Mouse (Mus musculus): ENCODE measurements around the gene Brinp1.

The Brinp1 gene

DNA sequence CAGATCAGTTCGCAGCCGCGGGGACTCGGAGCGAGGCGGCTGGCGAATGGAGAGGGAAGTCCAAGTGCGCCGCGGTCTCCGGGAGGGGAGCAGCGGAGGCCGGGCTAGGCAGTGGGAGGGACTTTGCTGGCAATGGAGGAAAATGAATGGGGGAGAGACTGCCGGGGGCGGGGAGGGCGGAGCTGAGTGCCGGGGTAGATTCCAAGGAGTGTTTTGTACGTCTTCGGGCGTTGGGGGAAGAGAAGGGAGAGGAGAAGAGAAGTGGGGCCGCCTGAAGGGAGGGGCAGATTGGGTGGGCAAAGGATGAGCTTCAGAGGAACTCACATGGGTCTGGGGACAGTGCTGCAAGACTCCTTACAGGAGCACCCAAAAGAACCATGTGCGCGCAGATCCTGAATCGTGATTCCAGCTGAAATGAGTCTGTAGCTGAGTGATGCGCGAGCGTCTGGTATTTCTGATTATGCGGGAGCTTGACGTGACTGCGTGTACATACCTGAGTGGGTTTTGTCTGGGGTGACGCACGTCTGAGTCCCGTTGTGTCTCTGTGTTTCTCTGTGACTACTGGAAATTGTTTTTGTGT lies at the start of gene Brinp1:
Gene Brinp1, minus strand, starts transcription at position 76 of the 580 bp plus-strand sequence.
- no peak for DNase-seq (ENCODE audit: low spot score in 2 of 2)

DNA sequence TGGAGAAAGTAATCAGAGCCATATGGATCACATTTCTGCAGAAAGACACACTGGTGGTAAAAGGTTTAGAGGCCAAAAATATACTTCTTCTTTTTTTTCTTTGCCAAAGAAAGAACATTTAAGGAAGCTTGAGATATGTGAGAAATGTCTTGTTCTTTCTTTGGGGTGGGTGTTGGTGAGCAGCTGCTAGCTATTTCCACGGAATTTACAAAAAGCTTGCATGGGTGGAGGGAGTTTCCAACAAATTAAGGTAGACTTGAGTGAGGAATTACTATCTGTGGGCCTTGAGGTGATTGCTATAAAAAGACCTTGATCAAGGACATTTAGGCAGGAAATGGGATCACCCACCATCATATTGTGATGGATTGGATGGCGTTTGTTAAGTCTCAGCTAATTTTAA lies 3.1 kb upstream of the Brinp1 start:
- DNase-seq (ENCODE audit: low spot score in 2 of 2): no peak

DNA sequence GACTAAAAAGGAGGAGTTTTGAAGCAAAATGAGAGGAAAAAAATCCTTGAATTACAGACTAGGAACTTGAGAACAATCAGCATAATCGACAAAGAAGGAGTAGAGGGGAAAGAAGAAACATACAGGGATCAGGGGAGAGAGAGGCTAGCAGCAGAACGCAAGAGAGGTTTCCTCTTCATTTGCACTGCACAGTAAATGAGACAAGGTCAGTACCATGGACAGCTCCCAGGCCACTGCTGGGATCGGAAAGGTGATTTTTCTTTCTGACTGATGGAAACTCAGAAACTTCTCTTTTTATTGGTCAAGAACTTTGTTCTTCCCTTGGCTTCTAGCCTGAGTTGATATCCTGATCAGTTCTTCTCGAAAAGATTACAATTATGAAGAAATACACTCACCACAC lies 1.4 kb upstream of the Brinp1 start:
- no peak for DNase-seq (ENCODE audit: low spot score in 2 of 2)

DNA sequence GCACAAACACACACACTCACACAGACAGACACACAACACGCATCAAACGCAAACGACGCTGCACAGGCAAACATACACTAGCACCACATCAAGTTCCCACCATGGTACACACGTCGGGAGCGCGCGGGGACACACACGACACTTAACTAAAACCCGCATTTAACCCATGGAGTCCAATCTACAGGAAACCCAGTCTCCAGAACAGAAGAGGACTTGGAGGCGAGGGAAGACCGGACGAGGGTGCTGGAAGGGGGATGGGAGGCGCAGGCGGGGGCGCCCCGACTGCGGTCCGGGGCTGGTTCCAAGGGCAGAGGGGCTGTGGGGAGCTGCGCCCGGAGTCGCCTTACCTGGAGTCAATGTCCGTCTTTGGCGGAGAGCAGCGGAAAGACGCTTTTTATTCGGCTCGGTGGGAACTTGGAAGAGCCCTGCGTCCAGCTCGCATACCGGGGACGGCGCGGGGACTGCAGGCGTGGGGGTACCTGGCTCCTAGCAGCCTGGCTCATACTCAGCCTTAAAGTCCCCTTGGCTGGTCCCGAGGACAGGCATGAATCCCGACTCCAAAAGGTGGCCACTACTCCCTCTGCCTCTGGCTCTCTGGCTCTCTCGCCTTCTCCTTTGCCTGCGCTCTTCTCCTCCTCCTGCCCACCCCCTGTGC lies 403 bp downstream of the Brinp1 start:
- DNase-seq (ENCODE audit: low spot score in 2 of 2): no peak

DNA sequence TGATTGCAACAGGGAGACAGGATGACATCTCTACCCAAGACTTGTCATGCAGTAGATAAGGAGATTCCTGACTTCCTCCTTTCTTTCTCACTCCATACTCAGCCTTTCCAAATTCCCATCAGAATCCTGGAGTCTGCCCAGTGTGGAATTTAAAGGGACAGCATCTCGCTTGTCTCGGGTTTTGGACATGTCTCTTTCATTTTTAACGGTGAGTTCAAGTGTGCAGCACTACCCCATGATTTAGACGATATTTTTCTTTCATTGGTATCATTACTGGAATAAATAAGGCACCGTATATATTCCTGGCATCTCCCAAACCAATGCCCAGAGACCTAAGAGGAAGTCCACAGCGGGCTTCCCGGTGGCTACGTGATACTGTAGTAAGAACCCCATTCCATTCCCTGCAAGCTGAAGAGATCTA lies 1.1 kb downstream of the Brinp1 start:
- DNase-seq (ENCODE audit: low spot score in 2 of 2): no peak

DNA sequence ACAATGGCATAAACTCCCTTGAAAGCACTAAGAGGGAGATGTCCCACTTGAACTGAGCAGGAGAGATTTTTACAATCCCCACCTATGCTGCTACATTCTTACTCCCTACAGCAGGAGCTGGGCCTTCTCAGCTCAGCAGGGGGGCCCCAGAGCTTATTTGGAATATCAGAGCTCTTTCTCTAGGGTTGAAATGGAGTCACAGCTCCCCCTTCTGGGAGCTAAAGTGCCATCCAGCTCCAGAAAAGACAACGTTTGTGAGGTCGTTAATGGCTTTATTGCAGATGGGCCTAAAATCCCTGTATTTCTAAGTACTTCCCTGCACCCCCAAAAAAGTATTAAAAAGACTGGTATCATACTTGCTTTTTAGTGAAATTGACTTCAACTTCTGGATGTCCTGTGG lies 3.6 kb downstream of the Brinp1 start:
- no peak for DNase-seq (ENCODE audit: low spot score in 2 of 2)

DNA sequence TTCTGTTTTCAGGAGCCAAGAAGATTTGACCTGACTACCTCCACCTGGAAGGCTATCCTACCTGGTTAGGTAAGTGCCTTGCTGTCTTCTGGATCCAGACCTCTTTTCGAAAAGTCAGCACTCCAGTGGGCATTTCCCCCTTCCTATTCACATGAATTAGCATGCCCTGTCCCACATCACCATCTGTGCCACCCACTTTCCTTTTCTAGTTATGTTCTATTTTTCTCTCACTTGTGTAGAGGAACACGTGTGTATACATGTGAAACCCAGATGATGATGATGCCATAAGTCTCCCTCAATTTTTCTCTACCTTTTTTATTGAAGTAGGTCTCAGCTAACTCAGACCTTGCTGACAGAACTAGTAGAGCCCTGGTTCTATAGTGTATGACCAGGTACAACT lies 11.3 kb downstream of the Brinp1 start:
- DNase-seq (ENCODE audit: low spot score in 2 of 2): no peak

DNA sequence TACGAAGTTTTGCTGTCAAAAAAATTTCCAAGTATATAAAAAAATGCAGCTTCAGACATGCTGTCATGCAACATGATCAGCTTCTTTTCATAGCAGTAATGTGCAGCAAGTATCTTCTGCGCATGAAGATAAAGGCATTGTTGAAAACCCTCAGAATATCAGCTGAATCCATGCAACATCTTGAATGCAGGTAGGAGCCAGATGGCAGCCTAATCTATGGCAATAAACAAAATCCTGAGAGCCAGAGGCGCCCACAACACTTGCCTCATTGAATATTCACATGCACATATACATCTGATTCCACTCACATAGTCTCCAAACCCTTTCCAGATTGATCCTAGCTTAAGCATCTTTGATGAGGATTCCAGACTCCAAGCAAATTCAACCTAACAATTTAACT lies 24.2 kb downstream of the Brinp1 start:
- DNase-seq (ENCODE audit: low spot score in 2 of 2): no peak

DNA sequence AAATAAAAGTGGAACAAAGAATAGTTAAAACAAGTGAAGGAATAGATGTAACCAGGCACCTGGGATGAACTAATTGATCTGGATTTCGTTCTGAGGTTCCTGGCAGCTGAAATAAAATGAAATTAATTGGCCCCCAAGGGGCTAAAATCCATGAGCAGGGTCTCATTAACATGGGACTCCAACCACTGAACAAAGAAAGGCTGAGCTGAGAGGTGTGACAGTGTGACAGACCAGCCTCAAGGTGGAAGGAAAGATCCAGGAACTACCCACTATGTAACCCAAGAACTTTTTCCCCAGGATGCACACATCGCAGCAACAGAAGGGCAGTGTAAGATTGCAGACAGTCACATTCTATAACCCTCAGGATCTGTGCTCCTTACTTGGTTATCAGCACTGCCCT lies 28.1 kb downstream of the Brinp1 start:
- DNase-seq (ENCODE audit: low spot score in 2 of 2): no peak

DNA sequence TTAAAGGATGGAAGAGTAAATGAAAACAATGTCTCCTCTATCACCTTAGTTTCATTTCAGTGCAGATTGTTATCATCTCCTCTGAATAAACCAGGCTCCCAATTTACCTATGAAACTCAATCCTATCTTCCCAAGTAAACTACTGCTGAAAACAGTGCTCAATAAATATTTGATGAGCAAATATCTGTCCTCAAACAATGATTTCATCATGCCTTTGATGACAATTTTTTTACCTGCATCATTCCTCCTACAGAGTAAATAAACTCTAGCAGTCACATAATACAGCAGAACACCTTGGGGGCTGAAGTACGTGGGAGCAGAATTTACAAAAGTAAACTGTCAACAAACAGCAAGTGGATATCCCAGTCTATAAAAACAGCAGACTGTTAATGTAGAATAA lies 31.3 kb downstream of the Brinp1 start:
- DNase-seq (ENCODE audit: low spot score in 2 of 2): no peak

DNA sequence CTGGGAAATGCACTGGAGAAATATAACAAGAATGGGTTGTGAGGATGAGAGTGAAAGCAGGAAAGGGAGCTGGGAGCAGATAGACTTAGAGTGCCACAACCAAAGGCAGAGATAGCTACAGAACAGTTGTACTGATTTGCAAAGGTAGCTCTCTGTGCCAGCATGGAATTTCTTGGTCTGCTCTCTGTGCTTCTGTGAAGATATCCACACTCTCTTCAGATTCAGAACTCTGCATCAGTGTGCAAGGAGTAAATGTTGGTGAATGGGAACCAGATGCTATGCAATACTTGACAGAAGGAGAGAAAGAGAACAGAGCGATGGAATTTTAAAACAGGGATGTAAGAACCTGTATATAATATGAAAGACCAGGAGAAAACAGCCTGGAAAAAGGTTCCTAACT lies 31.7 kb downstream of the Brinp1 start:
- no peak for DNase-seq (ENCODE audit: low spot score in 2 of 2)

DNA sequence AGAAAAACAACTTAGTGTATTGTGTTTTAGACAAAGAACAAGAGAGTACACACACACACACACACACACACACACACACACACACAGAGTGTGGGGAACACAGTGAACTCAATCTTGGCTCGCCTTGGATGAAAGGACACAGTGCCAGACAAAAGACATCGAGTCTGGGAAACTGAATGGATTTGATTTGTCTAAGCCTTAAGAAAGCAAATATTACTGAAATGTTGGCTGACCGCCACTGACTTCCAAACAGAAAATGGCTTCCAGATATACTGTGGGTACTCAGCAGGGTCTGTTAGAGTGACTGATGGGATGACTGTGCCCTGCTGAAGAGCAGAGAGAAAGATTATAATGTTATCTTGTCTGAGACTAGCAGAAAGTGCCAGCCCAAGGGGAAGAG lies 34.1 kb downstream of the Brinp1 start:
- DNase-seq (ENCODE audit: low spot score in 2 of 2): no peak

DNA sequence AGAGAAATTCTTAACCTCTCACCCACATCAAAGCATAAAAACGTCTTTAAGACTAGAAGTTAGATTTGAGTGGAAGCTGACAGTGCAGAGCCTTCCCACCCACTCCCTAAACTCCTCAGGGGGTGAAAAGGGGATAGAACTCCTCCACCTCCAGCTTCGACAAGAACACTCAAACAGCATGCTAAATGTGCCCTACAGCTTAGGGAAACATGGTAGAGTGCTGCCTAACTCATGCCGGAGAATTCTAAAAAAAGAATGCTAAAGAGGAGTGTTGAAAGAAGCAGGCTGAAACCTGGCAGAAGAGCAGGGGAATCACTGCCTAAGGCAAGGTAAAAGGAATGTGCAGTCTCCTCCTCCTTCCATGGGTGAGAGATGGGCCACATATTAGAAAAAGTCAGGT lies 43.3 kb downstream of the Brinp1 start:
- no peak for DNase-seq (ENCODE audit: low spot score in 2 of 2)

DNA sequence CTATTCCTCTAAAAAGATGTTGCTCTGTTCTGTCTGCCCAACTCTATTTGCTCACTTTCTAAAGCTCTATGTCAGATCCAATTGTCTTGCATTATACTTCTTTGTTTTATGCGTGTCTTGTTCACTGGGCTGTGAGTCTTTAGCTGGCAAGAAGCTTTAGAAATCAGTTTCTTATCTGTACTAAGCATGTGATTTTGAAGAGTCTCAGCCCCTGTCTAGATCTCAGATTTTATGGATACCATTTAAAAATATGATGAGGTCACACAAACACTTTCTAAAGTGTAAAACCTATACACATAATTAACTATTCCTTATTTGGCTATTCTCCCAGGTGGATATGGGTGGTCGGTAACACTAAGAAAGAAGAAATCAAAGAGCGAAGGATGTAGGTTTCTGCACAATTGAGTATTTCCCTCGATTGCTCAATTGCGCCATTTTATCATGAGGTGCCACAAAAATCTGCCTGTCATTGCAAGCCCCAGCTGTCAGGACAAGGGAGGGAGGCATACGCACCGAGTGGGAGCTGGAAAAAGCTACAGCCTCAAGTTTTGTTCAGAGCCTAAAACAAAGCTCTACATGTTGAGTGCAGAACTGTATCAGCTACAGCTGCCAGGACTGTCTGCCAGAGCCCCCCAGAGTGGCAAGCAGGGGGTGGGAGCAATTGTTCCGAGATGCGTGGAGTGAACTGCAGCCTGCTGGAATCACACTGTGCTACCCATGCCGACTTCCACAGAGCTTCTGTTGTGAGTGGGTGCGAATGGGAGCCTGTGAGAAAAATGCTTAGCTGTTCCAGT lies 47.6 kb downstream of the Brinp1 start:
- DNase-seq (ENCODE audit: low spot score in 2 of 2): no peak

DNA sequence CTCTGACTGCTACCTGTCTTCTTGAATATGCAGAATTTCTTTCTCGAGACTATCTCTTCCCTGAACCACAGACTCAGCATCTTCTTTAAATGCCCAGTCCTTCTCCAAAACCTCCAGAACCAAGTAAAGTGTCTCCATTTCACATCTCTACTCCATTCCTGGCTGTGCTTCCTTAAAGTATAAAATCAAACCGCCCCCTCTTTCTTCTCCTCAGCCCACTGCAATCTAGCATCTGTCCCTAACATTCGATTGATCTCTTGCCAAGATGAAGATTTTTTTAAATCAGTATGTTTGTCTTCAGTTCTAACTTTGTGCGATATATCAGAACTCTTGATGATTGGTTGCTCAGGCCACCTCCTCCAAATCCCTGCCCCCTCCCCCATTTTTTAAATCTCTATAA lies 63.7 kb downstream of the Brinp1 start:
- no peak for DNase-seq (ENCODE audit: low spot score in 2 of 2)

DNA sequence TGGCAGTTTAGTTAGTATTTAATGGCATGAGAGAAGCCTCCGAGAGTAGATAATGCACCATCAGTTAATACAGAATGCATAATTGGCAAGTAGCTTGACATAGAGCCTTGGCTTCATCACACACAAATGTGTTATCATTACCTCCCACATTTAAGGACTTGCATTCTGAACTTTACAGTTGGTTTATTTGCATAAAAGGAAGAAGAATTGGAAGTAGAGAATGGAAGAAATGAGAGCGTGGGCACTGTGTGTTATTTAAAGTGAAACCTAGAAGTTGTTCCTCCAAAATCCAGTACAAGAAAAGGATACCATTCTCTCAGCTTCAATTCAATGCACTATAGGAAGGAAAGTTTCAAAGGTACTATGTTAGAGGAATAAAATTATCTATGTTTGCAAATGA lies 67.9 kb downstream of the Brinp1 start:
- DNase-seq (ENCODE audit: low spot score in 2 of 2): no peak

DNA sequence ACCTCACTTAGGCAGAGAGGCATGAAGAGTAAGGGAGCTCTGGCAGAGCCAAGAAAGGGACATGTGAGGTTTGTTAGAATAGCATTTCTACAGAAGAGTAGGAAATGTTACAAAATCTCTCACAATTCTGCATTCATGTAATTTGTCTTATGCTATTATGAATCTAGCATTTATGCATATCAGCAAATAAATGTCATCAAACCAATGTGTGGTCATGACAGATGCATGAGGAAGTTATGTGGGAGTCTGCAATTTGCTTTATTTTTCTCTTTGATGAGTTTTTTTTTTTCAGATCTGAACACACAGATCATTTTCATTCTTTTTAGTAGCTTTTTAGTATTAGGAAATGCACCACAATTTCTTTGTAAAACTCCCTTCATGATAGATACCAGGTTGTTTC lies 82.2 kb downstream of the Brinp1 start:
- DNase-seq (ENCODE audit: low spot score in 2 of 2): no peak

DNA sequence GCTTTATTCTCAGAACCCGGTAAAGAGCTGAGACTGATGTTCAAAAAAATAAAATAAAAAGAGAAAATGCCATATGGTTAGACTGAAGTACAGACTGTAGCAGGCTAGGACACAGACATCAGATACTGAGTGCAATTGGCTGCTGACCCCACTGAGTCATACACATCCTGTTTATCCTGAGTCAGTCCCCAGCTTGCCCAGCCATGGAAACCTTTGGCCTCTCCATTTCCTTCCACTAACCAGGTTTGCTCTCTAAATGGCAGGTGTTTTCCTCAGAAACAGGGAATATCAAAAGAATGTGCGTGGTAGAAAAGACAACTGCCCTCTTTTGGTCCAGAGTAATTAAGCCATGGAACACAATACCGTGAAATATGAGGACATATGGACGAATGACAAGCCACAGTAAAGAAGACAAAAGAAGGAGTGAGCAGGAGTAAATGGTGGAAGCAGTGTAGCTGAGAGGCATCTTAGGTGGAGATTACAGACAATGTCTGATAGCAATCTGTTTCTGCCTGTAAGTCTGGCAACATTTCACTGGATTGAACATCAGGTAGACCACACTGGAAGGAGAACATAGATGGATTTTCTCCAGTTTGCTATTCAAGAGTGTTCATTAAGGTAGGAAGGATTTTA lies 88.9 kb downstream of the Brinp1 start:
- no peak for DNase-seq (ENCODE audit: low spot score in 2 of 2)

DNA sequence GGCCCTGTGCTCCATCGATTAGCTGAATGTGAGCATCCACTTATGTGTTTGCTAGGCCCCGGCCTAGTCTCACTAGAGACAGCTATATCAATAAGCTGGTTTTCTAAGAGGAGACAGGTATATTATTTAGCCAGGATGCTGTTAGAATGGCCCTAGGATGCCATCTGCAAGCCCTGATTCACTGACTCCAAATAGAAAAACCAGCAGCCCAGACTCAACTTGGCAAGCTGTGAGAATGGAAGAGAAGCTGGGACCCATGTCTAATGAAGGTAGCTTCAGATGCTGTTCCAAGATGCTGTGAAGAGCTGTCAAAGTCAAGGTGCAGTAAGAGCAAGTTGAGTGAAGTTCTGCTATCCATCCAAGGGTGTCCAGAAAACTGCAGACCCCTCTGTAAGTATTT lies 89.5 kb downstream of the Brinp1 start:
- DNase-seq (ENCODE audit: low spot score in 2 of 2): no peak

DNA sequence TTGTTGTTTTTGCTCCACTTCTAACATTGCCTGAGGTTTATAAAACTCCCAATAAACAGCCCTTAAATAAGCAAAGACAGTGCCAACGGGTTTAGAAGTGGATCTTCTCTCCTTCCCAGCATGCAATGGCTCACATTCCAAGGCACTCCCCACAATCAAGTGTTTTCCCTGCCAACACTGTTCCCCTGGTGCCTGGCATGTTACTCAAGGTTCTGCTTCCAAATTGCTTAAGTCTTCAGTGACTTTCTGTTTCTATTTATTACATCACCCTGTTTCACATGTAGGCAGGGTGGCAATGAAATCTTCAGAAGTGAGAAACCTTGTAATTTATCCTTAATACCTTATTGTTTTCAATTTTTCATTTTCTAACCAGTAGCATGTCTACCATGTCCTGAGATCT lies 97.3 kb downstream of the Brinp1 start:
- no peak for DNase-seq (ENCODE audit: low spot score in 2 of 2)

DNA sequence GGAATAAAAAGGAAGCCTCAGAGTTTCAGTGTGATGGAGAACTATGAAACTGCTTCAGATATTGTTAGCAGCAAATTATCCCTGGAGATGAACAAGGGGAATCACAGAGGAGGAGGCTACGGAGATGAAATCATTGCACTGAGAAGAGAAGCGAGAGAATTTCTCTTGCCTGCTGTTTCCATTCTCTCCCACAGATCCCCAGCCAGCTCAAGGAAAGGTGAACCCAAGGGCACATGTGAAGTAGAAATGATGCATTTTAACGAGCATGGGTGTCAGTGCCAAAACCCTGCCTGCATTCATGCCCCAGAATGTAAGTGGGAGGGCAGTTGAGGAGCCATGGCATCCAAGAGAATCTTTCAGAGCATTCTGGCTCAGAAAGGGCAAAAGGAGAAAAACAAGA lies 104.5 kb downstream of the Brinp1 start:
- no peak for DNase-seq (ENCODE audit: low spot score in 2 of 2)

DNA sequence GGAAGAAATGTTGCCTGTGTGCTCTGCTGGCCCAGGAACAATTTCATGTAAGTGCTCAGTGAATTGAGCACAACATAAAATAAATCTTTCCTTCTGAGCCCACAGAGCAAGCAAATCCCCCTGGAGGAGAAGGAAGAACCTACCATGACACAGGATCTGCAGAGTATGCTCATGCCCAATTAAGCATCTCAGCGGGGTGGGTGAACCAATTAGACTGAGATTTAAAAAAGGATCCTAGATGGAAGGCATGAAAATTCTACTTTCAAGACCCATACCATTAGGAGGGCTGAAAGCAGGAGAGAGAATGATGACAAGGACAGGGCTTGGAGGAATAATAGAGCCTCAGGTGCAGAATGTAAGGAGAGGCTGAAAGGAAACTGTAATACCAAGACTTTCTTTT lies 107.2 kb downstream of the Brinp1 start:
- no peak for DNase-seq (ENCODE audit: low spot score in 2 of 2)

DNA sequence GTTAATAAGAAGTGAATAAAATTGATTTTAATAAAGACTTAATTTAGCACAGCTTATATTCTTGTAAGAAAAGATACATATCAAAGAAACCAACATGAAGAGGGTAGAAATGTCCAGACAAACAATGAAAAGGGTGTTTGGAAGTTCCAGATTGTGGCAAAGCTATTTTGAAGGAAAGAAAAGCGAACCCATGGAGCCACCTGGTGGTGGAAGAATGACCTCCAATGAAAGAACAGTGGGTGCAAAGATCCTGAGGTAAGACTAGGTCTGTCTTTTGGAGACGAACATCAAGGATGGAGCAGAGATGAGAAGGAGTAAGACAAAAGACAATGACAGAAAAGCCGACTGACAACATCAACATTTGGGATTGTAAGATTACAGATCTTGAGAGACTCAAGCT lies 108.2 kb downstream of the Brinp1 start:
- DNase-seq (ENCODE audit: low spot score in 2 of 2): no peak

Data from spleen, postnatal 36 days (tissue).